8 mouse cellular contexts compared by ENCODE assay signal in the genomic region with DNA sequence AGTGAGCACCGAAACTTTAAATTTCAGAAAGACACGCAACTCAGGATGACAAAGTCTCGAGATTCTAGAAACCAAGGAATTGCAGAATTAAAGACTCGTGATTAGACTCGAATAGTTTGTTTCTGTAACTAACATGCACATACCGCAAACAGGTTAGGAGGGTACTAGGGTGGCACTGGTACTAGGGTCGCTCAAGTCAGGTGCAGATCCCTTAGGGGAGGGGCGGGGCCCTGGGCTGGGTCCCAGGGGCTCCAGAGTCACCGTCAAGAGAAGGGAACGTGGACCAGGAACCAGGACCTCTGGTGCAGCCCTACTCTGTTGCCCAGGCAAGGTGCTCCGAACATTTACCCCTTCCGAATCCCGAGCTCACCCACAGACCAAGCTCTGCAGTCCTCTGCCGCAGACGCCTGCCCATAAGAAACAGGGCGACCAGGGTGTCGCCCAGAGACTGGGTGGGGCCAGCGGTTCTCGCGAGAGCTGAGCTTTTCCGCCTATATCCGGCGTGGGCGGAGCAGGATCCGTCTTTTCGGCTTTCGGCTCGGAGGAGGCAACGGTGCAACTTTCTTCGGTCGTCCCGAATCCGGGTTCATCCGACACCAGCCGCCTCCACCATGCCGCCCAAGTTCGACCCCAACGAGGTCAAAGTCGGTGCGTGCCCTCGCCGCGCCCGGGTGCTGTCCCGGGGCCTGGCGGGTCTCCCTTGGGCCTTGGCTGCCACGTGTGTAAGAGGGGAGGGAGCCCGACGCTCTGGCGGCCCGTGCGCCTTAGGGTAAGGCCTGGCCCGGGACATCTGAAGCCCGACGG. TPM values are rescaled to one million over a fixed set of nuclear protein-coding genes. Genes with fewer than 3 reads are reported as not detected.
A peak's percentile ranks its signal among the peaks of the same experiment; 100 is the strongest.
DNase-seq lines count a peak whose midpoint lies in the region; ATAC-seq lines count a peak whose summit lies in the region.

Gene Rpl12 (plus strand): TSS at position 368 of the 804 bp plus-strand sequence.
Gene Lrsam1 (minus strand): TSS at position 423 of the 804 bp plus-strand sequence.

- peak within 1 kb of the TSS; percentile 92 for H3K4me3 ChIP-seq in heart, embryonic 11.5 days (ENCODE audit: low read depth, low read length)
- H3K4me3 ChIP-seq in kidney, embryonic 16.5 days (ENCODE audit: low read length), result peak within 1 kb of the TSS; percentile 94
- peak within 1 kb of the TSS; percentile 97 for H3K4me3 ChIP-seq in liver, embryonic 11.5 days (ENCODE audit: low read depth, low read length)
- H3K4me3 ChIP-seq in stomach, embryonic 14.5 days (ENCODE audit: low read depth, low read length), result peak within 1 kb of the TSS; percentile 85

- peak within 1 kb of the TSS; percentile 88 for H3K27ac ChIP-seq in heart, embryonic 11.5 days (ENCODE audit: low read depth, low read length)
- H3K27ac ChIP-seq in kidney, embryonic 16.5 days (ENCODE audit: low read length), result peak within 1 kb of the TSS; percentile 91
- H3K27ac ChIP-seq in liver, embryonic 11.5 days (ENCODE audit: low read depth, low read length), result peak within 1 kb of the TSS; percentile 99
- H3K27ac ChIP-seq in stomach, embryonic 14.5 days (ENCODE audit: low read length), result peak within 1 kb of the TSS; percentile 91

- peak within 1 kb of the TSS; percentile 90 for H3K9ac ChIP-seq in heart, embryonic 11.5 days (ENCODE audit: low read depth, low read length)
- H3K9ac ChIP-seq in kidney, embryonic 16.5 days (replicated peaks; ENCODE audit: low read length), result peak within 1 kb of the TSS; percentile 97
- H3K9ac ChIP-seq in liver, embryonic 11.5 days (ENCODE audit: low read depth, low read length), result peak within 1 kb of the TSS; percentile 100
- H3K9ac ChIP-seq in stomach, embryonic 14.5 days (replicated peaks; ENCODE audit: low read depth, low read length), result peak within 1 kb of the TSS; percentile 92

- peaks cover 19% of the 10 kb centered on the region for H3K4me1 ChIP-seq in heart, embryonic 11.5 days (ENCODE audit: control insufficient read depth, insufficient read depth, low read length)
- peaks cover 45% of the 10 kb centered on the region for H3K4me1 ChIP-seq in kidney, embryonic 16.5 days (ENCODE audit: insufficient read depth, low read length)
- peaks cover 25% of the 10 kb centered on the region for H3K4me1 ChIP-seq in liver, embryonic 11.5 days (replicated peaks; ENCODE audit: control insufficient read depth, insufficient read depth, low read length)
- peaks cover 13% of the 10 kb centered on the region; the same call in 1 of the 2 replicates for H3K4me1 ChIP-seq in stomach, embryonic 14.5 days (ENCODE audit: control insufficient read depth, insufficient read depth, low read length)

- no peaks in the 10 kb centered on the region for H3K27me3 ChIP-seq in heart, embryonic 11.5 days (ENCODE audit: control insufficient read depth, insufficient read depth, low read length)
- no peaks in the 10 kb centered on the region for H3K27me3 ChIP-seq in kidney, embryonic 16.5 days (ENCODE audit: insufficient read depth, low read length)
- no peaks in the 10 kb centered on the region for H3K27me3 ChIP-seq in liver, embryonic 11.5 days (replicated peaks; ENCODE audit: control insufficient read depth, insufficient read depth, low read length)
- no peaks in the 10 kb centered on the region for H3K27me3 ChIP-seq in stomach, embryonic 14.5 days (ENCODE audit: control insufficient read depth, insufficient read depth, low read length)

- peak; percentile 95 for ATAC-seq in erythroblast, adult 5-6 weeks (replicated peaks; ENCODE audit: low FRiP score, poor library complexity, severe bottlenecking)
- ATAC-seq in heart, embryonic 11.5 days (replicated peaks; ENCODE audit: insufficient number of reproducible peaks, low FRiP score, low TSS enrichment), result peak; percentile 87
- peak; percentile 90 for ATAC-seq in kidney, embryonic 16.5 days (ENCODE audit: low FRiP score, low TSS enrichment)
- ATAC-seq in liver, embryonic 11.5 days (replicated peaks; ENCODE audit: low FRiP score), result peak; percentile 85
- ATAC-seq in stomach, embryonic 14.5 days (ENCODE audit: insufficient number of reproducible peaks, insufficient read depth, low FRiP score, low read depth), result peak; percentile 91

- no peaks in the 10 kb centered on the region for H3K9me3 ChIP-seq in heart, embryonic 11.5 days (replicated peaks; ENCODE audit: control insufficient read depth, low read length)
- no peaks in the 10 kb centered on the region for H3K9me3 ChIP-seq in kidney, embryonic 16.5 days (ENCODE audit: low read length)
- no peaks in the 10 kb centered on the region for H3K9me3 ChIP-seq in liver, embryonic 11.5 days (ENCODE audit: control insufficient read depth, low read length)
- no peaks in the 10 kb centered on the region for H3K9me3 ChIP-seq in stomach, embryonic 14.5 days (ENCODE audit: control insufficient read depth, low read depth, low read length)

- 3% methylated on average over 55 of the region's 55 CpGs for WGBS in heart, embryonic 11.5 days (ENCODE audit: insufficient replicate concordance)
- WGBS in kidney, embryonic 16.5 days, result 3% methylated on average over 55 of the region's 55 CpGs
- WGBS in liver, embryonic 11.5 days, result 3% methylated on average over 55 of the region's 55 CpGs
- 3% methylated on average over 55 of the region's 55 CpGs for WGBS in stomach, embryonic 14.5 days

- H3K4me2 ChIP-seq in heart, embryonic 11.5 days, result peak within 1 kb of the TSS; percentile 93
- peak within 1 kb of the TSS; percentile 95 for H3K4me2 ChIP-seq in kidney, embryonic 16.5 days (replicated peaks; ENCODE audit: low read depth, low read length)
- peak within 1 kb of the TSS; percentile 92 for H3K4me2 ChIP-seq in liver, embryonic 11.5 days
- H3K4me2 ChIP-seq in stomach, embryonic 14.5 days (replicated peaks; ENCODE audit: low read depth, low read length), result peak within 1 kb of the TSS; percentile 89

- H3K36me3 ChIP-seq in heart, embryonic 11.5 days (ENCODE audit: control insufficient read depth, insufficient read depth, low read length), result peaks cover 15% of the 10 kb centered on the region; the same call in 1 of the 2 replicates
- peaks cover 20% of the 10 kb centered on the region for H3K36me3 ChIP-seq in kidney, embryonic 16.5 days (ENCODE audit: insufficient read depth, low read length)
- peaks cover 22% of the 10 kb centered on the region for H3K36me3 ChIP-seq in liver, embryonic 11.5 days (ENCODE audit: control insufficient read depth, insufficient read depth, low read length)
- H3K36me3 ChIP-seq in stomach, embryonic 14.5 days (ENCODE audit: control insufficient read depth, insufficient read depth, low read length), result peaks cover 29% of the 10 kb centered on the region

- peak; percentile 98 for DNase-seq in B cell, adult 2 months
- peak; percentile 96 for DNase-seq in brain, adult 2 months (ENCODE audit: low read depth, low spot score)
- peak; percentile 91 for DNase-seq in liver, embryonic 11.5 days (ENCODE audit: low spot score)
- DNase-seq in naive thymus-derived CD4-positive, alpha-beta T cell, adult 2 months (ENCODE audit: low read depth), result peak; percentile 97

RNA-seq across cellular contexts. Expression of gene Rpl12, which starts in this region (rescaled TPM):
- total RNA-seq in erythroblast, adult 5-6 weeks (2015; ENCODE audit: low replicate concordance), result 305 and 430 TPM in 2 replicates
- total RNA-seq in erythroblast, adult 5-6 weeks (2017; ENCODE audit: low replicate concordance), result 287 and 320 TPM in 2 replicates
- 131 and 158 TPM in 2 replicates for polyA plus RNA-seq in heart, embryonic 11.5 days (2014; fragmentation: Nextera tagmentation; extraction: Ambion mirVana)
- polyA plus RNA-seq in kidney, embryonic 16.5 days (2015; fragmentation: Nextera tagmentation; extraction: Ambion mirVana), result 149 and 176 TPM in 2 replicates
- 276 and 295 TPM in 2 replicates for polyA plus RNA-seq in liver, embryonic 11.5 days (2014; fragmentation: Nextera tagmentation; extraction: Ambion mirVana)
- polyA plus RNA-seq in stomach, embryonic 14.5 days (2014; fragmentation: Nextera tagmentation; extraction: Ambion mirVana), result 232 and 269 TPM in 2 replicates

RNA-seq across cellular contexts. Expression of gene Lrsam1, which starts in this region (rescaled TPM):
- total RNA-seq in erythroblast, adult 5-6 weeks (2015; ENCODE audit: low replicate concordance), result 3.1 and 6.5 TPM in 2 replicates
- 1.7 and 3.5 TPM in 2 replicates for total RNA-seq in erythroblast, adult 5-6 weeks (2017; ENCODE audit: low replicate concordance)
- polyA plus RNA-seq in heart, embryonic 11.5 days (2014; fragmentation: Nextera tagmentation; extraction: Ambion mirVana), result 6.7 and 7.4 TPM in 2 replicates
- polyA plus RNA-seq in kidney, embryonic 16.5 days (2015; fragmentation: Nextera tagmentation; extraction: Ambion mirVana), result 11.7 and 12.2 TPM in 2 replicates
- 6.1 and 6.7 TPM in 2 replicates for polyA plus RNA-seq in liver, embryonic 11.5 days (2014; fragmentation: Nextera tagmentation; extraction: Ambion mirVana)
- polyA plus RNA-seq in stomach, embryonic 14.5 days (2014; fragmentation: Nextera tagmentation; extraction: Ambion mirVana), result 7.8 and 8.8 TPM in 2 replicates

Comparison
In these comparisons a context has a peak if more than half of its experiments do, and no peak if none do; other contexts are left out.
1. Peak in every context shown above with its lines: DNase-seq, ATAC-seq, H3K4me3 ChIP-seq and H3K27ac ChIP-seq.